Mouse (Mus musculus) ovary, postnatal 14 days (tissue): Measurements from ENCODE around the gene Zfp995.
"Not testable (repeated sequence)": the region's sequence is repeated elsewhere in the genome, so short reads cannot be mapped to it uniquely, and the experiment has no call there.

ENCODE experiments used
- DNase-seq: peaks from one replicate; pipeline ENCODE4 v3.0.0; 2022; ENCODE audit warnings: low spot score

Gene Zfp995

DNA sequence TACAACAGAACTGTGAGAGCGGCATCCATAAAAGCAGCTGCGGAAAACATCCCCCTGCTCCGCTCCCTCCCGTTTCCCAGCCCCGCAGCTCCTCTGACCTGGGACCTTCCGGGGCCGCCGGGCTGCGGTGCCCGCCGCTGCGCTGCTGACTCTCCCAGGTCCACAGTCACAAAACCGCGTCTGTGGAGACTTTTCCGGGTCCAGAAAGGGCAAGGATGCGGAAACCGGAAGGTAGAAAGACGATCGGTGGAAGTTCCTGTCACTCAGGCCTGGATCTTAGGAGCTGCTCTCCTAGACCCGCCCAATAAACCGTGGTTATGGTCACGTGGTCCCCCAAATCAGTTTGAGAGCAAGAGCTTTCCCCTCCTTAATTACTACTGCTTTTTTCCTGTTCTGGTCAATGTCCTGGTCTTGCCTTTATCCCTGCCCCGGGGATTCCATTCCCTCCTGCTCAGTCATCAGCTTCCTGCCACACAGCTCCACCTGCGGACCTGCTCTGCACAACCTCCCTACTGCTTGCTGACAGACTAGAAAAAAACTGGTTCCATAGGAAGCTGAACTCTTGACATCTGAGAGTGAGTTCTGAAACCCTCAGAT is at the start of gene Zfp995:
Gene Zfp995 (minus strand): TSS at position 471 of the 597 bp plus-strand sequence.
- DNase-seq = peak; percentile 41

DNA sequence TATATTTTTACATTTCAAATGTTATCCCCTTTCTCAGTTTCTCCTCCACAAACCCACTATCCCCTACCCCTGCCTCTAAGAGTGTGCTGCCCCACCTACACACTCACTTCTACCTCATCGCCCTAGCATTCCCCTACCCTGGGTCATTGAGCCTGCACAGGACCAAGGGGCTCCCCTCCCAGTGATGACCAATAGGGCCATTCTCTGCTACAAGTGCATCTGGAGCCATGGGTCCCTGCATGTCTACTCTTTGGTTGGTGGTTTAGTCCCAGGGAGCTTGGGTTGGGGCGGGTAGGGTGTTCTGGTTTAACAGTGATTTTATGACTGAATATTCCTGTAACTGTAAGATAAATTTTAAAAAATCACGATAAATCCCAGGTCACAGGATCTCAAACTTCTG is 687 bp downstream of the Zfp995 start:
- DNase-seq = no peak

DNA sequence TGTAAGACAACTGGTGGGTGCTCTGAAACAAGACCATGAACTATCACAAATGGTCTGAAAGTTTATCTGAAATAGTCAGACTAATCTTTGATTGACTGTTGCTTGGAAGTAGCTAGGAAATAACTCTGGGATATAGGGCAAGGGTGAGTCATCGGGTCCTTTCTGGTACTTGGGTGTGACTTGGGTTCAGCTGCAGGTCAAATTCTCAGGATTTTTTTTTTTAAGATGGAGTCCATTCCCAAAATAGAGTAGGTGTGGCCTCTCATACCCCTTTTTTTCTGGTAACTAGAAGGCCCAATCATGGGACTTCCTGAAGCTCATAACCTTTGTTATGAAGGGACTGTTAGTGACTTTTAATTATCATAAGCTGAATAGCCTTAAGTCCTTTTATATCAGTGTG is 38.5 kb downstream of the Zfp995 start:
- no peak for DNase-seq

GRCm38 (mm10) chr17:21846322-21846582 is 63.5 kb downstream of the Zfp995 start:
- not testable (repeated sequence) for DNase-seq

GRCm38 (mm10) chr17:21845545-21846321 is 64.0 kb downstream of the Zfp995 start, which contains the start of gene Zfp820:
Zfp820 (minus strand) TSS chr17:21845772.
- peak; percentile 47 for DNase-seq

- no peak for DNase-seq
Observed at GRCm38 (mm10) chr17:21838510-21838909, 71.2 kb downstream of the Zfp995 start.
